Mouse (Mus musculus) hindbrain, postnatal 0 days (tissue): Measurements from ENCODE around the gene Gm45062. TPM values are rescaled to one million over a fixed set of nuclear protein-coding genes. Genes with fewer than 3 reads are reported as not detected.
"Not testable (repeated sequence)": the region's sequence is repeated elsewhere in the genome, so short reads cannot be mapped to it uniquely, and the experiment has no call there.

ENCODE experiments used
- ATAC-seq: fragments of 200-750 bp; cut with Nextera tagmentation; 2 replicates; pipeline ENCODE4 v1.8.0; 2017; ENCODE audit warnings: mild to moderate bottlenecking, moderate TSS enrichment, moderate library complexity
- DNase-seq: peaks from one replicate; pipeline ENCODE4 v3.0.0-alpha.2; 2015; ENCODE audit warnings: low spot score
- H3K27ac ChIP-seq: fragments of 300-500 bp; sonication (generic); 2 replicates; pipeline ENCODE4 v1.5.1; 2014; ENCODE audit warnings: mild to moderate bottlenecking
- H3K27me3 ChIP-seq: fragments of 300-500 bp; sonication (generic); 2 replicates; pipeline ENCODE4 v1.6.1; 2014; ENCODE audit warnings: low read length, mixed read lengths; ENCODE audit not compliant: insufficient read depth
- H3K36me3 ChIP-seq: fragments of 300-500 bp; sonication (generic); 2 replicates; pipeline ENCODE4 v1.6.1; 2014; ENCODE audit warnings: low read length, mixed read lengths; ENCODE audit not compliant: insufficient read depth
- H3K4me1 ChIP-seq: fragments of 300-500 bp; sonication (generic); 2 replicates; pipeline ENCODE4 v1.6.1; 2014; ENCODE audit warnings: antibody characterized with exemption, low read length, mixed read lengths; ENCODE audit not compliant: insufficient read depth
- H3K4me2 ChIP-seq: fragments of 300-500 bp; sonication (generic); 2 replicates; pipeline ENCODE4 v1.6.1; 2014; ENCODE audit warnings: low read depth, mild to moderate bottlenecking, low read length, moderate library complexity, mixed read lengths
- H3K4me3 ChIP-seq: fragments of 300-500 bp; sonication (generic); 2 replicates; pipeline ENCODE4 v1.5.1; 2014; ENCODE audit warnings: low read length
- H3K9ac ChIP-seq: fragments of 300-500 bp; sonication (generic); replicated peaks from 2 replicates; pipeline ENCODE4 v1.6.1; 2014; ENCODE audit warnings: mild to moderate bottlenecking, low read length, moderate library complexity, mixed read lengths
- H3K9me3 ChIP-seq: fragments of 300-500 bp; sonication (generic); 2 replicates; pipeline ENCODE4 v1.6.1; 2016; ENCODE audit warnings: low read length, mixed read lengths
- CTCF ChIP-seq: IDR thresholded peaks from 2 replicates; pipeline ENCODE4 v1.5.1; 2016; ENCODE audit warnings: antibody characterized with exemption, control low read depth, low read depth
- WGBS: fragments of 180-500 bp; shearing (Covaris S2); extraction: QIAGEN DNeasy Blood & Tissue Kit; methylation state at CpG from one replicate; pipeline ENCODE4 v1.1.7; 2014; 5-methylcytosine and 5-hydroxymethylcytosine counted together
- polyA plus RNA-seq: library from polyadenylated mRNA; unstranded; fragments of >200 nt; fragmentation: Nextera tagmentation; extraction: Ambion mirVana; gene quantifications from 2 replicates; pipeline ENCODE4 v1.2.1, GENCODE M21; 2015
- total RNA-seq: library from RNA; depleted of rRNA; stranded (reverse); fragments of >200 nt; gene quantifications from 2 replicates; pipeline ENCODE4 v1.2.3, GENCODE M21; 2014

Gene Gm45062
- total and polyA plus RNA-seq, 2 experiments from 2014 or later, result 1.8 to 4.9 TPM

- no peak overlapping the region for H3K9ac ChIP-seq
- no peak overlapping the region for H3K4me2 ChIP-seq
- ATAC-seq (no peak), DNase-seq (no peak)
- H3K27me3 ChIP-seq, result no peaks in the 10 kb centered on the region
- no peak overlapping the region for H3K4me3 ChIP-seq
- no peak overlapping the region for H3K27ac ChIP-seq
- H3K4me1 ChIP-seq, result no peaks in the 10 kb centered on the region
- TF ChIP-seq CTCF, result no peak
- no peaks in the 10 kb centered on the region for H3K9me3 ChIP-seq
- H3K36me3 ChIP-seq, result no peaks in the 10 kb centered on the region
Measured at GRCm38 (mm10) chr6:8316201-8316600, 57.0 kb downstream of the Gm45062 start.

GRCm38 (mm10) chr6:8319591-8319990 lies 60.3 kb downstream of the Gm45062 start:
- TF ChIP-seq CTCF, result no peak
- ATAC-seq (no peak), DNase-seq (no peak)
- Histone ChIP-seq H3K27ac (no peak overlapping the region), H3K4me2 (no peak overlapping the region), H3K9ac (no peak overlapping the region), H3K36me3 (no peaks in the 10 kb centered on the region), H3K4me1 (no peaks in the 10 kb centered on the region), H3K27me3 (no peaks in the 10 kb centered on the region), H3K9me3 (no peaks in the 10 kb centered on the region), H3K4me3 (no peak overlapping the region)
- 99% methylated on average over 2 of the region's 2 CpGs for WGBS

- not testable (repeated sequence) for H3K9me3 ChIP-seq, H3K27ac ChIP-seq, DNase-seq, H3K36me3 ChIP-seq, H3K4me1 ChIP-seq, H3K27me3 ChIP-seq, H3K4me3 ChIP-seq, H3K9ac ChIP-seq, ATAC-seq, H3K4me2 ChIP-seq
- 94% methylated on average over 3 of the region's 3 CpGs for WGBS
Measured at GRCm38 (mm10) chr6:8331496-8331895, 72.2 kb downstream of the Gm45062 start.

- 96% methylated on average over 1 of the region's 1 CpGs for WGBS
- DNase-seq, result no peak
- no peak for ATAC-seq
- H3K9me3 ChIP-seq, result no peaks in the 10 kb centered on the region
- H3K27me3 ChIP-seq, result no peaks in the 10 kb centered on the region
- H3K27ac ChIP-seq, result no peak overlapping the region
- H3K9ac ChIP-seq, result no peak overlapping the region
- no peaks in the 10 kb centered on the region for H3K36me3 ChIP-seq
- no peaks in the 10 kb centered on the region for H3K4me1 ChIP-seq
- H3K4me2 ChIP-seq, result no peak overlapping the region
- H3K4me3 ChIP-seq, result no peak overlapping the region
- TF ChIP-seq CTCF, result no peak
Measured at GRCm38 (mm10) chr6:8333380-8333779, 74.1 kb downstream of the Gm45062 start.

DNA sequence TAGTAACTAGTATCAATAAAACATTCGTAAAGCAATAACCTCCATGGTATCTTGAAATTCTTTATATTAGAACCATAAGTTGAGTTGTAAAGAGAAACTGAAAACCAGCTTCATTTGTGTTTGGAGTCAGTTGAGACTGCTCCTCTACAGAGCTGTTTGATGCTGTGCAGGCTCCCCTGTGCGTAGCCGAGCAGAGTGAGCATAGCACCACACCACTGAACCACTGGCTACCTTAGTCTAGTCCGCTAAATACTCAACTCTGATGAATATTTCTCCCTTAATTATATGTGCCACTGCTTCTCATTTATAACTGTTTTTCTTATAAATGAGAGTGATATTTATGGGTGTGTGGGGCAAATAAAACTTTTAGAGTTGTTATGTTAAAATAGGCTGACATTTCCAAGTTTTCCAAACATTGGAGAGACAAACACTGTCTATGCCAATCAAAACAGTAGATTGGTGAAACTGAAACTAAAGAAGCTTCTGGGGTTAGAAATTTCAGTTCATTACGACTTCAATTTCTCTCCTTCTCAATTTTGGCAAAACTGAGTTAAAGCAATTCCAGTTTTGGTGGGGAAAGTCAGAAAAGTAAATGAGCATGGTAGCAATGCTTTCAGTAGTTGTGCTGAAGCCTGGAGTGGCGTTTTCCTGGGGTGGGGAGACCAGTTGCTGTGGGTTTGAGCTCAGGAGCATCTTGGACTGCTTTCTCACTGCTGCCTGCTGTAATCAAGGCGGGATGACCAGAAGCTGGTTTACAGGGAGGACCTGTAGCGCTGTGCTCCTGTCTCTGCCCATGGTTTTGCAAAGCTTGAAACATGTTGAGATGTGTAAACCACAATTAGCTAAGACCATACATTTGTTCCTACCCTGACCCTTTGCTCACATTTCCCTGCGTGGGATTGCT lies 77.5 kb downstream of the Gm45062 start:
- H3K27me3 ChIP-seq, result no peaks in the 10 kb centered on the region
- H3K9ac ChIP-seq, result no peak overlapping the region
- no peak overlapping the region for H3K27ac ChIP-seq
- no peak overlapping the region for H3K4me3 ChIP-seq
- TF ChIP-seq CTCF, result no peak
- ATAC-seq (no peak), DNase-seq (no peak)
- H3K4me2 ChIP-seq, result no peak overlapping the region
- 86% methylated on average over 9 of the region's 9 CpGs for WGBS
- H3K36me3 ChIP-seq, result no peaks in the 10 kb centered on the region
- no peaks in the 10 kb centered on the region for H3K9me3 ChIP-seq
- no peaks in the 10 kb centered on the region for H3K4me1 ChIP-seq

- Histone ChIP-seq H3K9me3 (no peaks in the 10 kb centered on the region), H3K4me1 (no peaks in the 10 kb centered on the region), H3K27me3 (no peaks in the 10 kb centered on the region), H3K4me2 (no peak overlapping the region), H3K9ac (no peak overlapping the region), H3K4me3 (no peak overlapping the region), H3K27ac (no peak overlapping the region), H3K36me3 (no peaks in the 10 kb centered on the region)
- DNase-seq, result no peak
- WGBS, result 89% methylated on average over 6 of the region's 6 CpGs
- TF ChIP-seq CTCF, result no peak
- ATAC-seq, result no peak
Measured at GRCm38 (mm10) chr6:8339453-8339852, 80.2 kb downstream of the Gm45062 start.

DNA sequence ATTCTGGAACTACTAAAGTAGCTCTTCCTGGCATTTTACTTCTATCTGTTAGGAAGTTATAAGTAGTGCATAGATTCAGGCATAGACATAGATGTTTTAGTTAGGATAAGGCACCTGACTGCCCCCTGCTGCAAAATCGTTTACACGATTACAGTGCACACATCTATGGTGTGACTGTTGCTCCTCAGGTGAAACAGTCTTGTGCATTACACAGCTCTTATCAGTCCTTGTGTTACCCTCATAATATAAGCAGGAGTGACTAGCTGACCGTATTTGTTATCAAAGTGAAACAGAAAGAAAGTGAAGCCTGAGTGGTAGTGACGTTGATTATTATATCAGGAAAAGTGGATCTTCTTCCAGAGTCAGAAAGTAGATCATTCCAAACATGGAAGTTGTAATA lies 84.0 kb downstream of the Gm45062 start:
- Histone ChIP-seq H3K9ac (no peak overlapping the region), H3K4me3 (no peak overlapping the region), H3K4me1 (no peaks in the 10 kb centered on the region), H3K9me3 (no peaks in the 10 kb centered on the region), H3K36me3 (no peaks in the 10 kb centered on the region), H3K4me2 (no peak overlapping the region), H3K27ac (no peak overlapping the region), H3K27me3 (no peaks in the 10 kb centered on the region)
- 96% methylated on average over 4 of the region's 4 CpGs for WGBS
- ATAC-seq (no peak), DNase-seq (no peak)
- no peak for TF ChIP-seq CTCF
